Mouse (Mus musculus): ENCODE results near the gene Aoc2. TPM values are rescaled to one million over a fixed set of nuclear protein-coding genes. Genes with fewer than 3 reads are reported as not detected.
A peak's percentile ranks its signal among the peaks of the same experiment; 100 is the strongest.

Aoc2 gene
- polyA plus RNA-seq, 1 experiment, result 1.1 TPM

DNA sequence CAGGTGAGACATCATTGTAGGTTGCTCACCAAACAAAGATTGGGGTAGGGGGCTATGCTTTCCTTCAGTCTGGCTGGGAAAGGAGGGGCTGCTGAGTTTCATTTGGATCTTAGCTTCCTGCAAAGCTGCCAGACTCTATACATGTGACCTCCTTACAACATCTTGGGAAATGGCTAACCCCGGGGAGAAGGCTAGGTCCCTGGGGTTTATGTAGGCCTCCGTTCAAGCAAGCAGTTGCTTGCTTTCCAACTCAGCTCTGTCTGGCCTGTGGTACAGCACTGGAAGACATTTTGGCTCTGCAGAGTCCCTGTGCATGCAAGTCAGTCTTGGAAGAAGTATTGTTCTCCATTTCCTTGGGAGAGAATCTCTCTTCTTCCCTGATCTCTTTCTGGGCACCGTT is 7.7 kb downstream of the Aoc2 start:
- TF ChIP-seq POLR2A (IDR thresholded peaks at IDR 0.05; ENCODE audit: borderline replicate concordance, low read depth, low read length) (no peak), CTCF (IDR thresholded peaks at IDR 0.05; ENCODE audit: low read depth, low read length) (no peak)
- no peak overlapping the region for H3K4me3 ChIP-seq (ENCODE audit: insufficient read depth, low read length)
- no peak overlapping the region for H3K27ac ChIP-seq (ENCODE audit: insufficient read depth, low read depth, low read length)
- H3K4me1 ChIP-seq (ENCODE audit: control insufficient read depth, insufficient read depth, low read length), result peaks cover 12% of the 10 kb centered on the region

- Histone ChIP-seq H3K4me3 (ENCODE audit: insufficient read depth, low read length) (no peak overlapping the region), H3K27ac (ENCODE audit: insufficient read depth, low read depth, low read length) (no peak overlapping the region), H3K4me1 (ENCODE audit: control insufficient read depth, insufficient read depth, low read length) (peaks cover 15% of the 10 kb centered on the region)
- TF ChIP-seq CTCF (IDR thresholded peaks at IDR 0.05; ENCODE audit: low read depth, low read length), result no peak
- TF ChIP-seq POLR2A (IDR thresholded peaks at IDR 0.05; ENCODE audit: borderline replicate concordance, low read depth, low read length), result no peak
Measured at GRCm38 (mm10) chr11:101334023-101334422, 9.2 kb downstream of the Aoc2 start.

DNA sequence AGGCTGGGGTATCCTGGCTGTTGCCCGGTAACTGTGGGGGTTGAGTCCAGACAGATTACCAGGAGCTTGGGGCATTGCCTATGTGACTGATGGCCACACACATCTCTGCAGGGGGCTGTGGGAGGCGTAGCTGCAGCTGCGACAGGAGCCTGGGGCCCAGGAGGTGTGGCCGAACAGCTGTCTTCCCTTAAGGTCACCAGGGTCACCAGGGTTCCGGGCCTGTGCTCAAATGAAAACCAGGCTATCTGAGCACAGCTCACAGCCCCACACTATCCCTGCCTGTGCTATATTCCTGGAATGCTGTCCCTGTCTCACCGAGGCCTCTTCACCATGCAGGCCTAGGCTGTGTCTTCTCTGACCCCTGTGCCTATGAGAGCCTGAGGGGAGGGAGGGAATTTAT is 9.7 kb downstream of the Aoc2 start:
- no peak overlapping the region for H3K4me3 ChIP-seq (ENCODE audit: insufficient read depth, low read length)
- no peak for TF ChIP-seq POLR2A (IDR thresholded peaks at IDR 0.05; ENCODE audit: borderline replicate concordance, low read depth, low read length)
- no peak for TF ChIP-seq CTCF (IDR thresholded peaks at IDR 0.05; ENCODE audit: low read depth, low read length)

DNA sequence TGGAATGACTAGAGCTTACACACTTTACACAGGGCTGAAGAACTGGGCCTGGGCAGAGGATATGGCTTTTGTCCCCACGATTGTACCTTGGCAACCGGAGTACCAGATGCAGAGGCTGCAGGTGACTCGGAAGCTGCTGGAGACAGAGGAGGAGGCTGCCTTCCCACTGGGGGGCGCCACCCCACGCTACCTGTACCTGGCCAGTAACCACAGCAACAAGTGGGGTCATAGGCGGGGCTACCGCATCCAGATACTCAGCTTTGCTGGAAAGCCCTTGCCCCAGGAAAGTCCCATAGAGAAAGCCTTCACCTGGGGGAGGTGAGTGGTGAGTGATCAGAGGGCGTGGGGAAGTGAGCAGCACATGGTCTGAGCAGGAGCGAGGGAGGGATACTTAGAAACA is 10.8 kb downstream of the Aoc2 start:
- Histone ChIP-seq H3K4me3 (ENCODE audit: insufficient read depth, low read length) (no peak overlapping the region), H3K27ac (ENCODE audit: insufficient read depth, low read depth, low read length) (no peak overlapping the region), H3K4me1 (ENCODE audit: control insufficient read depth, insufficient read depth, low read length) (peaks cover 15% of the 10 kb centered on the region)
- TF ChIP-seq CTCF (IDR thresholded peaks at IDR 0.05; ENCODE audit: low read depth, low read length) (no peak), POLR2A (IDR thresholded peaks at IDR 0.05; ENCODE audit: borderline replicate concordance, low read depth, low read length) (no peak)

More for the DNA sequence above, 9.7 kb downstream of the Aoc2 start:
- H3K4me1 ChIP-seq (ENCODE audit: control insufficient read depth, insufficient read depth, low read length), result peaks cover 15% of the 10 kb centered on the region
- no peak overlapping the region for H3K27ac ChIP-seq (ENCODE audit: insufficient read depth, low read depth, low read length)

DNA sequence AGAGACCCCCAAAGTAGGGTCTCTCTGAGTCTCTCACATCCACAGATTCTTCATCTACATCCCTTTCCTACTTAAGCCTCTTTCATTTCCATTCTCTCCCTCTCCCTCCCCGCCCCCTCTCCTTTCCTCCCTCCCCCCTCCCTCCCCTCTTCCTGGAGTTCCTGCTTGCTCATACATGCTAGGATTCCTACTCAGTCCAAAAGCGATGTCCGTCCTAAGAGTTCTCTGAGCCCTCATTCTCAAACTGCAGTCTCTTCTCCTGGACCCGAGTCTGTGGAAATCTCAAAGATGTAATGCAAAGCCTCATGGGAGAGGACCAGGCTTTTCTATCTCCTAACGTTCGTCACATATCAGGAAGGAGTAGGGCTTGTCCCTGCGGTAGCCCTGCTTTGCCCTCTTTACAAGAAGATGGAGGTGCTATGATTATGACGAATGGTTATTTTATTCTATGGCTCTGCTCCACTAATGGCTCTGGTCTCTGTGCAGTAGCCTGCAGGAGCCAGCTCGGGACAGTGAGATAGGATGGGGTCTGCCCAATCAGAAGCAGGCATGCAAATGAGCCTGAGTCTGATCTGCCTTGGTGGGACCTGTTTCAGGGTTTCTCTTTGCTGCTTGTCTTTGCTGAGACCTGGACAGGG is 13.4 kb downstream of the Aoc2 start:
- TF ChIP-seq POLR2A (IDR thresholded peaks at IDR 0.05; ENCODE audit: borderline replicate concordance, low read depth, low read length) (no peak), CTCF (IDR thresholded peaks at IDR 0.05; ENCODE audit: low read depth, low read length) (no peak)
- peak overlapping the region; percentile 24; the same call in 1 of the 2 replicates for H3K4me3 ChIP-seq (ENCODE audit: insufficient read depth, low read length)
- no peak overlapping the region for H3K27ac ChIP-seq (ENCODE audit: insufficient read depth, low read depth, low read length)
- peaks cover 12% of the 10 kb centered on the region for H3K4me1 ChIP-seq (ENCODE audit: control insufficient read depth, insufficient read depth, low read length)

- Histone ChIP-seq H3K4me3 (ENCODE audit: insufficient read depth, low read length) (no peak overlapping the region), H3K27ac (ENCODE audit: insufficient read depth, low read depth, low read length) (no peak overlapping the region), H3K4me1 (ENCODE audit: control insufficient read depth, insufficient read depth, low read length) (no peaks in the 10 kb centered on the region)
- TF ChIP-seq POLR2A (IDR thresholded peaks at IDR 0.05; ENCODE audit: borderline replicate concordance, low read depth, low read length) (no peak), CTCF (IDR thresholded peaks at IDR 0.05; ENCODE audit: low read depth, low read length) (no peak)
Measured at GRCm38 (mm10) chr11:101347083-101347775, 22.4 kb downstream of the Aoc2 start.

- no peak for TF ChIP-seq POLR2A (IDR thresholded peaks at IDR 0.05; ENCODE audit: borderline replicate concordance, low read depth, low read length)
- no peak for TF ChIP-seq CTCF (IDR thresholded peaks at IDR 0.05; ENCODE audit: low read depth, low read length)
- H3K4me3 ChIP-seq (ENCODE audit: insufficient read depth, low read length), result no peak overlapping the region
Measured at GRCm38 (mm10) chr11:101348774-101349173, 23.9 kb downstream of the Aoc2 start.

DNA sequence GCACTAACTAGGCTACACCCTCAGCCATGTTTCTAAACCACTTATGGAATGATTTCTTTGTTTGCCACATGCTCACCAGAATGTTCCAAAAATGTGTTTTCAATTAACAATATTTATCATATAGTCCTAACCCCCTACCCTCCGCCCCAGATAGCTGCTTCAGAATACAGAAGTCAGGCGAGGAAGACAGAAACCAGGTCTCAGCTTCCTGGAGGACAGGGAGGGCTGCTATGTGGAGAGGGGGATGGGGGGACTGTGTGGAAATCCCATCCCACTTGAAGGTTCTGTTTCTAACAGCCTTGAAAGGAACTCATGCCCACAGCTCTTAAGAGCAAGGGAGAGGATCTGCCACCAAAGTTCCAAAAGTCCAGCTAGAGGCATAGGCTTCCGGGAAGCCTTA is 24.4 kb downstream of the Aoc2 start:
- Histone ChIP-seq H3K27ac (ENCODE audit: insufficient read depth, low read depth, low read length) (no peak overlapping the region), H3K4me1 (ENCODE audit: control insufficient read depth, insufficient read depth, low read length) (no peaks in the 10 kb centered on the region), H3K4me3 (ENCODE audit: insufficient read depth, low read length) (no peak overlapping the region)
- TF ChIP-seq POLR2A (IDR thresholded peaks at IDR 0.05; ENCODE audit: borderline replicate concordance, low read depth, low read length), result no peak
- no peak for TF ChIP-seq CTCF (IDR thresholded peaks at IDR 0.05; ENCODE audit: low read depth, low read length)

More at GRCm38 (mm10) chr11:101348774-101349173, 23.9 kb downstream of the Aoc2 start:
- Histone ChIP-seq H3K4me1 (ENCODE audit: control insufficient read depth, insufficient read depth, low read length) (no peaks in the 10 kb centered on the region), H3K27ac (ENCODE audit: insufficient read depth, low read depth, low read length) (no peak overlapping the region)

DNA sequence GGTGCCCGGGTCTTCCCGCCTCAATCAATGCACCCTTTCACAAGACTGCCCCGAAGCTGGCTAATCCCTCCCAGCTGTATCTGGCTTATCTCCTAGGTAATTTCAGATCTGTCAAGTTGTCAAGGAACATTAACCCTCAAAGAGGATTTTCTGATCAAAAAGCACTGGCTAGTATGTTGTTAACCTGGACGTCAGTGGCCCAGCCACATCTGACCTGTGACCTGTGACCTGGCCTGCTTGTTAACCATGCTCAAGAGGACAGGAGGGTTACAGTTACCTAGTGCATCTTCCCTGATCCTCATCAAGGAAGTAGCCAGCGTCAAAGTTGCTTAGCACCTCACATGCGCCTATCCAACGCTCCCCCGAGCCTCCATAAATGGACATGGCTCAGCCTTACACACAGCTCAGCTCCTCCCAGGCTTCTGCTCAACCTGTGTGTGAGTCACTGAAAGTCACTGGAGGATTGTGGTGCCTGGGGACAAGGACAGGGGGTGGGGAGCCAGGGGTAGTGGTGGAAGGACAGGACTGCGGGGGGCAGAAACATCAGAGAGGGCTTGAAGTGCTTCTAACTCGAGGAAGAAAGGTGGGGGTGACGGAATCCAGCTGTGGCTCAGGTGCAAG is 26.3 kb downstream of the Aoc2 start:
- no peak overlapping the region for H3K4me3 ChIP-seq (ENCODE audit: insufficient read depth, low read length)
- no peaks in the 10 kb centered on the region for H3K4me1 ChIP-seq (ENCODE audit: control insufficient read depth, insufficient read depth, low read length)
- no peak overlapping the region for H3K27ac ChIP-seq (ENCODE audit: insufficient read depth, low read depth, low read length)
- TF ChIP-seq POLR2A (IDR thresholded peaks at IDR 0.05; ENCODE audit: borderline replicate concordance, low read depth, low read length) (no peak), CTCF (IDR thresholded peaks at IDR 0.05; ENCODE audit: low read depth, low read length) (no peak)

GRCm38 (mm10) chr11:101351721-101352111 is 26.9 kb downstream of the Aoc2 start:
- Histone ChIP-seq H3K27ac (ENCODE audit: insufficient read depth, low read depth, low read length) (no peak overlapping the region), H3K4me3 (ENCODE audit: insufficient read depth, low read length) (no peak overlapping the region), H3K4me1 (ENCODE audit: control insufficient read depth, insufficient read depth, low read length) (no peaks in the 10 kb centered on the region)
- no peak for TF ChIP-seq POLR2A (IDR thresholded peaks at IDR 0.05; ENCODE audit: borderline replicate concordance, low read depth, low read length)
- TF ChIP-seq CTCF (IDR thresholded peaks at IDR 0.05; ENCODE audit: low read depth, low read length), result no peak
